Comparison of ENCODE assay signal across 8 mouse cellular contexts in the genomic region with DNA sequence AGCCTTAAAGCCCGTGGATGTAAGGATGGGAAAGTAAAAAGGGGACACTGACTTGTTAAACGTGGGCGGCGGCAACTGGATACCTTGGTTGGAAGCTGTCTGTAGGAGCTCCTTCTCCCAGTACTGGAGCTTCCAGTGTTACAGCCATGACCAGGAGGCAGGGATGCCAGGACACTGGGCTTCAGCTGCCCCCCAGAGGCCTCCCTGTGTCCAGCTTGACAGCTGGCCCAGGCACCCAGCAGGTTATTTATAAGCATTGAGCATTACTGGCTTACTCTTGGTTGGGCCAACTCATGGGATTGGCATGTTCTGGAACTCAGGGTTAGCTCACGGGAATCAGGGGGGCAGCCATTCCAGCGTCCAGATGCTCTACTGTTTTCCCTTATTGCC. TPM values are rescaled to one million over a fixed set of nuclear protein-coding genes. Genes with fewer than 3 reads are reported as not detected.
DNase-seq lines count a peak whose midpoint lies in the region; ATAC-seq and TF ChIP-seq lines count a peak whose summit lies in the region.

No protein-coding gene starts in this region.

- no peaks in the 10 kb centered on the region for H3K36me3 ChIP-seq in heart, embryonic 10.5 days
- no peaks in the 10 kb centered on the region for H3K36me3 ChIP-seq in kidney, embryonic 15.5 days

- 20% methylated on average over 6 of the region's 6 CpGs for WGBS in heart, embryonic 10.5 days
- 21% methylated on average over 6 of the region's 6 CpGs for WGBS in kidney, embryonic 15.5 days

- intact Hi-C loops in left cerebral cortex, adult 2 months (cut with DNase I) = no loop called here

- peak overlapping the region; percentile 46; the same call in 1 of the 2 replicates for H3K4me3 ChIP-seq in left cerebral cortex, adult 2 months
- peak overlapping the region; percentile 68 for H3K4me3 ChIP-seq in heart, embryonic 10.5 days
- peak overlapping the region; percentile 48 for H3K4me3 ChIP-seq in kidney, embryonic 15.5 days (replicated peaks)

- H3K27me3 ChIP-seq in heart, embryonic 10.5 days (ENCODE audit: insufficient read depth, poor library complexity, severe bottlenecking) = peaks cover 59% of the 10 kb centered on the region
- H3K27me3 ChIP-seq in kidney, embryonic 15.5 days = peaks cover 33% of the 10 kb centered on the region

- H3K4me1 ChIP-seq in heart, embryonic 10.5 days = peaks cover 16% of the 10 kb centered on the region
- H3K4me1 ChIP-seq in kidney, embryonic 15.5 days = peaks cover 16% of the 10 kb centered on the region

- peak overlapping the region; percentile 49; the same call in 1 of the 2 replicates for H3K9ac ChIP-seq in kidney, embryonic 15.5 days

- no peak overlapping the region for H3K27ac ChIP-seq in left cerebral cortex, adult 2 months
- H3K27ac ChIP-seq in heart, embryonic 10.5 days = no peak overlapping the region; the same call in 1 of the 2 replicates
- no peak overlapping the region for H3K27ac ChIP-seq in kidney, embryonic 15.5 days

- TF ChIP-seq CTCF in left cerebral cortex, adult 2 months (IDR thresholded peaks at IDR 0.05) = no peak

- no peaks in the 10 kb centered on the region for H3K9me3 ChIP-seq in heart, embryonic 10.5 days
- H3K9me3 ChIP-seq in kidney, embryonic 15.5 days (replicated peaks) = no peaks in the 10 kb centered on the region

- no peak for DNase-seq in left cerebral cortex, adult 2 months (ENCODE audit: extremely low spot score in 1 of 2, low spot score in 2 of 2)
- no peak for DNase-seq in left cerebral cortex, adult 11 months (ENCODE audit: low spot score)
- peak; percentile 82 for DNase-seq in heart, embryonic 10.5 days (ENCODE audit: low spot score)
- peak; percentile 65 for DNase-seq in lung, postnatal 36 days
- DNase-seq in urinary bladder, adult 18-20 months (ENCODE audit: low spot score in 2 of 2) = no peak
- DNase-seq in right cerebral cortex, postnatal 4 days = no peak
- DNase-seq in c-Kit-positive CD71-positive TER-119-positive erythroid progenitor cells, embryonic 14.5 days (ENCODE audit: low spot score) = no peak

- peak; percentile 78 for ATAC-seq in kidney, embryonic 15.5 days (replicated peaks; ENCODE audit: low FRiP score)

- H3K4me2 ChIP-seq in kidney, embryonic 15.5 days = peak overlapping the region; percentile 87

RNA-seq across cellular contexts. Expression of a gene that starts 0.6 kb away (rescaled TPM):
- 1 to 10 TPM in 1 of 2 experiments, under 1 TPM in 1; 0.70 to 1.1 TPM for total RNA-seq in left cerebral cortex, adult 2 months (2021)
- polyA plus RNA-seq in heart, embryonic 10.5 days (2016; fragmentation: Nextera tagmentation; extraction: Ambion mirVana) = 0.41 and 0.97 TPM in 2 replicates
- 0.47 and 0.50 TPM in 2 replicates for polyA plus RNA-seq in kidney, embryonic 15.5 days (2015; fragmentation: Nextera tagmentation; extraction: Ambion mirVana)

RNA-seq across cellular contexts. Expression of a gene that starts 16.0 kb away (rescaled TPM):
- 10 to 100 TPM; 54.6 to 55.2 TPM for total RNA-seq in left cerebral cortex, adult 2 months (2021)
- 107 and 126 TPM in 2 replicates for polyA plus RNA-seq in heart, embryonic 10.5 days (2016; fragmentation: Nextera tagmentation; extraction: Ambion mirVana)
- polyA plus RNA-seq in kidney, embryonic 15.5 days (2015; fragmentation: Nextera tagmentation; extraction: Ambion mirVana) = 121 and 131 TPM in 2 replicates

RNA-seq across cellular contexts. Expression of a gene that starts 16.1 kb away (rescaled TPM):
- 1 to 10 TPM; 9.4 to 9.6 TPM for total RNA-seq in left cerebral cortex, adult 2 months (2021)
- polyA plus RNA-seq in heart, embryonic 10.5 days (2016; fragmentation: Nextera tagmentation; extraction: Ambion mirVana) = 249 and 253 TPM in 2 replicates
- 202 and 204 TPM in 2 replicates for polyA plus RNA-seq in kidney, embryonic 15.5 days (2015; fragmentation: Nextera tagmentation; extraction: Ambion mirVana)

RNA-seq across cellular contexts. Expression of a gene that starts 22.7 kb away (rescaled TPM):
- total RNA-seq in left cerebral cortex, adult 2 months (2021) = under 1 TPM in 1 of 2 experiments, not detected in 1; 0.19 TPM
- polyA plus RNA-seq in heart, embryonic 10.5 days (2016; fragmentation: Nextera tagmentation; extraction: Ambion mirVana) = 16.2 and 17.3 TPM in 2 replicates
- 17.5 and 18.9 TPM in 2 replicates for polyA plus RNA-seq in kidney, embryonic 15.5 days (2015; fragmentation: Nextera tagmentation; extraction: Ambion mirVana)

RNA-seq across cellular contexts. Expression of a gene that starts 38.0 kb away (rescaled TPM):
- total RNA-seq in left cerebral cortex, adult 2 months (2021) = 10 to 100 TPM; 19.3 to 20.2 TPM
- polyA plus RNA-seq in heart, embryonic 10.5 days (2016; fragmentation: Nextera tagmentation; extraction: Ambion mirVana) = 11.9 and 14.0 TPM in 2 replicates
- polyA plus RNA-seq in kidney, embryonic 15.5 days (2015; fragmentation: Nextera tagmentation; extraction: Ambion mirVana) = 17.7 and 18.2 TPM in 2 replicates

Comparison
In these comparisons a context has a peak if more than half of its experiments do, and no peak if none do; other contexts are left out.
1. DNase-seq: peak in heart, embryonic 10.5 days (single experiment) and lung, postnatal 36 days (single experiment); none in left cerebral cortex, adult 2 months (0 of 2), left cerebral cortex, adult 11 months (single experiment), urinary bladder, adult 18-20 months (0 of 2), right cerebral cortex, postnatal 4 days (single experiment) and c-Kit-positive CD71-positive TER-119-positive erythroid progenitor cells, embryonic 14.5 days (single experiment).
2. Peak in every context shown above with its lines, with median percentiles within 50 percentile points of each other: H3K4me3 ChIP-seq.